11 mouse cellular contexts compared by ENCODE assay signal in the genomic region with DNA sequence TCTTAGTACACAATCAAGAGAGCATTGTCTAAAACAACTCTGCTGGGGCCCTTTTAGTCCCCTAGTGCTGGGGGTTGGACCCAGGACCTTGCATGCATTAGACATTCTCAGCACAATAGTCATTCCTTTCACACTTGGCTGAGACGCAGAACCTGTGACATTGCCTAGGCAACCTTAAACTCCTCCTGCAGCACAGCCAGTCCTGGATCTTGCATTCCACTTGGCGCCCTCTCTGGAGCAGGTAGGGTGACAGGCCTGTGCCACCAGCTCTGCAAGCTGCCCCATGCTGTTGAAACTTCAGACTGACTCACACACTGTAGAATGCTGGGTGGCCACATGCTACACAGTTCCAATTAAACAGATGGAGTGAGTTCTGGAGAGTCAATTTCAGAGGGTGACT.
DNase-seq lines count a peak whose midpoint lies in the region; ATAC-seq and TF ChIP-seq lines count a peak whose summit lies in the region.
"Had no signal": no experiment of that assay in that cellular context is flagged by ENCODE, and none has a peak within 500 bp of the region (broad histone marks: within the 10 kb centered on the region; RNA-seq: fewer than 3 reads in every experiment).

No protein-coding gene starts in this region.

- no peak overlapping the region for H3K27ac ChIP-seq in limb, embryonic 13.5 days
- no peak overlapping the region for H3K27ac ChIP-seq in limb, embryonic 10.5 days
- H3K27ac ChIP-seq in kidney, postnatal 0 days, result no peak overlapping the region

- no peak overlapping the region for H3K9ac ChIP-seq in limb, embryonic 13.5 days
- no peak overlapping the region for H3K9ac ChIP-seq in kidney, postnatal 0 days (ENCODE audit: low read depth, low read length)

- CTCF ChIA-PET in Patski (lab: Charles Lee), result no interaction called here

- in situ Hi-C loops in Patski (cut with MboI; ENCODE audit: low pct_unique_long_range_greater_than_20kb), result no loop called here

- POLR2A ChIA-PET in Patski (lab: Charles Lee), result no interaction called here

- H3K4me2 ChIP-seq in limb, embryonic 13.5 days (replicated peaks), result no peak overlapping the region
- H3K4me2 ChIP-seq in kidney, postnatal 0 days (ENCODE audit: low read length), result no peak overlapping the region

- H3K4me1 ChIP-seq in limb, embryonic 13.5 days, result peaks cover 7% of the 10 kb centered on the region; the same call in 1 of the 2 replicates
- no peaks in the 10 kb centered on the region; the same call in 1 of the 2 replicates for H3K4me1 ChIP-seq in limb, embryonic 10.5 days
- H3K4me1 ChIP-seq in kidney, postnatal 0 days (replicated peaks; ENCODE audit: insufficient read depth, low read length), result no peaks in the 10 kb centered on the region

- no peaks in the 10 kb centered on the region for H3K9me3 ChIP-seq in limb, embryonic 13.5 days
- no peaks in the 10 kb centered on the region for H3K9me3 ChIP-seq in limb, embryonic 10.5 days (replicated peaks)
- no peaks in the 10 kb centered on the region for H3K9me3 ChIP-seq in kidney, postnatal 0 days (replicated peaks; ENCODE audit: low read length)

- TF ChIP-seq CTCF in Patski (IDR thresholded peaks at IDR 0.05), result peak; percentile 23
- peak; percentile 34 for TF ChIP-seq CTCF in kidney, postnatal 0 days (IDR thresholded peaks at IDR 0.05; ENCODE audit: low read depth)

- ATAC-seq in limb, embryonic 13.5 days (ENCODE audit: low FRiP score, low read depth), result 0 out of 2 replicates have a peak, but pooled peaks have one; percentile 16
- peak; percentile 97 for ATAC-seq in Patski
- peak; percentile 91 for ATAC-seq in kidney, postnatal 0 days (replicated peaks; ENCODE audit: low FRiP score, low read depth)

- no peak for DNase-seq in limb, embryonic 10.5 days (ENCODE audit: low spot score)
- DNase-seq in Patski (ENCODE audit: low read depth, low spot score), result peak; percentile 22
- peak; percentile 53 for DNase-seq in cerebellum, adult 9-11 months
- peak; percentile 58 for DNase-seq in kidney, postnatal 0 days (ENCODE audit: low spot score)
- DNase-seq in adrenal gland, adult 8-10 months, result no peak
- DNase-seq in thymus, adult 18-20 months, result no peak
- DNase-seq in spleen, adult 18-20 months, result no peak
- DNase-seq: lung, postnatal 14 days; thymus, postnatal 36 days had no signal

- no peaks in the 10 kb centered on the region for H3K36me3 ChIP-seq in limb, embryonic 13.5 days
- no peaks in the 10 kb centered on the region for H3K36me3 ChIP-seq in limb, embryonic 10.5 days
- H3K36me3 ChIP-seq in kidney, postnatal 0 days (ENCODE audit: insufficient read depth, low read length), result no peaks in the 10 kb centered on the region

- WGBS in limb, embryonic 13.5 days, result 49% methylated on average over 2 of the region's 2 CpGs
- 47% methylated on average over 2 of the region's 2 CpGs for WGBS in limb, embryonic 10.5 days
- 38% methylated on average over 2 of the region's 2 CpGs for WGBS in kidney, postnatal 0 days

- no peaks in the 10 kb centered on the region for H3K27me3 ChIP-seq in limb, embryonic 13.5 days
- H3K27me3 ChIP-seq in limb, embryonic 10.5 days (ENCODE audit: low read depth, poor library complexity, severe bottlenecking), result no peaks in the 10 kb centered on the region
- no peaks in the 10 kb centered on the region for H3K27me3 ChIP-seq in Patski
- H3K27me3 ChIP-seq in kidney, postnatal 0 days (ENCODE audit: insufficient read depth, low read length), result no peaks in the 10 kb centered on the region

- no peak overlapping the region for H3K4me3 ChIP-seq in limb, embryonic 13.5 days
- no peak overlapping the region for H3K4me3 ChIP-seq in limb, embryonic 10.5 days
- no peak overlapping the region for H3K4me3 ChIP-seq in kidney, postnatal 0 days (replicated peaks; ENCODE audit: low read depth, low read length)
- H3K4me3 ChIP-seq: erythroblast, embryonic 14.5 days had no signal

Comparison
In these comparisons a context has a peak if more than half of its experiments do, and no peak if none do; other contexts are left out.
1. ATAC-seq: peak in every context shown above with its lines; median percentile 97 in Patski; 91 in kidney, postnatal 0 days; 16 in limb, embryonic 13.5 days.
2. DNase-seq: peak in Patski (single experiment), cerebellum, adult 9-11 months (single experiment) and kidney, postnatal 0 days (single experiment); none in limb, embryonic 10.5 days (single experiment), adrenal gland, adult 8-10 months (single experiment), thymus, adult 18-20 months (0 of 2) and spleen, adult 18-20 months (0 of 2).